Mouse (Mus musculus) hindbrain, embryonic 16.5 days (tissue): ENCODE measurements around the gene Tacc2. TPM values are rescaled to one million over a fixed set of nuclear protein-coding genes. Genes with fewer than 3 reads are reported as not detected.

ENCODE experiments used
- ATAC-seq: fragments of 200-750 bp; cut with Nextera tagmentation; 2 replicates; pipeline ENCODE4 v1.8.0; 2017; ENCODE audit warnings: moderate TSS enrichment, moderate library complexity
- H3K27ac ChIP-seq: fragments of 300-500 bp; sonication (generic); 2 replicates; pipeline ENCODE4 v1.5.1; 2014; ENCODE audit warnings: low read depth, mild to moderate bottlenecking, control low read depth, low read length, moderate library complexity
- H3K27me3 ChIP-seq: fragments of 300-500 bp; sonication (generic); replicated peaks from 2 replicates; pipeline ENCODE4 v1.6.1; 2014; ENCODE audit warnings: low read length; ENCODE audit not compliant: control insufficient read depth, insufficient read depth
- H3K36me3 ChIP-seq: fragments of 300-500 bp; sonication (generic); 2 replicates; pipeline ENCODE4 v1.6.1; 2014; ENCODE audit warnings: mild to moderate bottlenecking, low read length, moderate library complexity, mixed read lengths; ENCODE audit not compliant: control insufficient read depth, insufficient read depth
- H3K4me1 ChIP-seq: fragments of 300-500 bp; sonication (generic); 2 replicates; pipeline ENCODE4 v1.6.1; 2014; ENCODE audit warnings: low read depth, low read length; ENCODE audit not compliant: control insufficient read depth, insufficient read depth
- H3K4me2 ChIP-seq: fragments of 300-500 bp; sonication (generic); 2 replicates; pipeline ENCODE4 v1.6.1; 2014; ENCODE audit warnings: mild to moderate bottlenecking, low read length, control low read depth, moderate library complexity
- H3K4me3 ChIP-seq: fragments of 300-500 bp; sonication (generic); 2 replicates; pipeline ENCODE4 v1.5.1; 2014; ENCODE audit warnings: mild to moderate bottlenecking, low read length, control low read depth, moderate library complexity
- H3K9ac ChIP-seq: fragments of 300-500 bp; sonication (generic); 2 replicates; pipeline ENCODE4 v1.6.1; 2014; ENCODE audit warnings: low read depth, mild to moderate bottlenecking, control low read depth, low read length, moderate library complexity
- H3K9me3 ChIP-seq: fragments of 300-500 bp; sonication (generic); 2 replicates; pipeline ENCODE4 v1.6.1; 2014; ENCODE audit warnings: mild to moderate bottlenecking, low read length, moderate library complexity; ENCODE audit not compliant: control insufficient read depth
- WGBS: fragments of 180-500 bp; shearing (Covaris S2); extraction: QIAGEN DNeasy Blood & Tissue Kit; methylation state at CpG from one replicate; pipeline ENCODE4 v1.1.7; 2014; 5-methylcytosine and 5-hydroxymethylcytosine counted together
- polyA plus RNA-seq: library from polyadenylated mRNA; unstranded; fragments of >200 nt; fragmentation: Nextera tagmentation; extraction: Ambion mirVana; gene quantifications from 2 replicates; pipeline ENCODE4 v1.2.1, GENCODE M21; 2015

The Tacc2 gene
- polyA plus RNA-seq, 1 experiment from 2014 or later: 49.7 TPM

DNA sequence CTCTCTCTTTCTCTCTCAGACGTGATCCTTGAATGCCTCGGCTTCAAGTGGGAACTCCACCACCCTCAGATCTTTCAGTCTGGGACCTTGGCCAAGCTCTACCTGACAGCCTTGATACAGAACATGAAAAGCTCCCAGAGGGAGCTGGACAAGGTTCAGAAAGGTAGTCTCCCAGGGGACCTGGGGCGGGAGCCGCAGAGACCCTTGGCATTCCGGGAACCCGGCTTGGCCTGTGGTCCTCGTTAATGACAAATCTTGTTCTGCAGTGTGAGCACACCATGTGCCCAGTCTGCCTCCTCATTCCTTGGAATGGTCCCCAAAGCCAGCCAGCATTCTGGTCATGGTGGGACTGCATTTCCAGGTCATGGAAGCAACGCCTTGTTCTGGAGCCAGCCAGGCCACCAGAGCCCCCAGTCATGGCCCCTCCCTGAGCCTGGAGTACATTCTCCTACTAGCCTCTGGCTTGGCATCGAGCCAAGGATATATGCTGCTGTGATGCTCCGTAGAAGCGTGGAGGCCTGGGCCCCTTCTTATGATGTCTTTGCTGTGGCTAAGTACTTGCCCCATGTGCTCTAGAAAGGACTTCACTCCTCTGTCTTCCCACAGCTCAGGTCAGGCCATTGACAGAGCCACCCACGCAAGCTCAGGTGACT lies 208.8 kb downstream of the Tacc2 start:
- no peaks in the 10 kb centered on the region for H3K27me3 ChIP-seq
- no peaks in the 10 kb centered on the region for H3K36me3 ChIP-seq
- H3K4me3 ChIP-seq: no peak overlapping the region
- no peaks in the 10 kb centered on the region for H3K4me1 ChIP-seq
- H3K27ac ChIP-seq: no peak overlapping the region
- H3K9ac ChIP-seq: no peak overlapping the region
- no peaks in the 10 kb centered on the region for H3K9me3 ChIP-seq
- no peak for ATAC-seq
- WGBS: 68% methylated on average over 12 of the region's 12 CpGs
- H3K4me2 ChIP-seq: no peak overlapping the region

- Histone ChIP-seq H3K4me2 (no peak overlapping the region), H3K9me3 (no peaks in the 10 kb centered on the region), H3K9ac (no peak overlapping the region), H3K4me3 (no peak overlapping the region), H3K36me3 (no peaks in the 10 kb centered on the region), H3K27me3 (no peaks in the 10 kb centered on the region), H3K27ac (no peak overlapping the region), H3K4me1 (no peaks in the 10 kb centered on the region)
- no peak for ATAC-seq
- 81% methylated on average over 5 of the region's 5 CpGs for WGBS
Measured at GRCm38 (mm10) chr7:130786708-130787107, 209.5 kb downstream of the Tacc2 start.

DNA sequence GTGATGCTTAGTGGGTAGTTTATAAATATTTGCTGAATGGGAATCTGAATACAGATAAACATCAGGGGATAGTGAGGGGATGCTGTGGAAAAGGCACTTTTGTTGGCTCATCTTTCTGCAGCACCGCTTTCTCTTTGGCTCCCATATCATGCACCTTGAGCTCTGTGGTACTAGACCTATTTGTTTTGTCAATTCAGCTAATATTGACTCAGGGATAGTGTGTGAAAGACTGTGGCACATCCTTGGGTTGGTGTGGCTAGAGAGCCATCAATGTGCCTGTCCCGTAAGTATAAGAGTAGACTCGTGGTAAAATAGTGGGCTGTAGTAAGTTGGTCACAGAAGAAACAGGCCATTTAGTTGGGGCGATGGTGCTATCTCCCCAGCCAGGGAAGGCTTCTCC lies 210.3 kb downstream of the Tacc2 start:
- Histone ChIP-seq H3K9me3 (no peaks in the 10 kb centered on the region), H3K27ac (no peak overlapping the region), H3K27me3 (no peaks in the 10 kb centered on the region), H3K4me2 (no peak overlapping the region), H3K4me1 (no peaks in the 10 kb centered on the region), H3K36me3 (no peaks in the 10 kb centered on the region), H3K4me3 (no peak overlapping the region), H3K9ac (no peak overlapping the region)
- no peak for ATAC-seq
- WGBS: 96% methylated on average over 4 of the region's 4 CpGs

DNA sequence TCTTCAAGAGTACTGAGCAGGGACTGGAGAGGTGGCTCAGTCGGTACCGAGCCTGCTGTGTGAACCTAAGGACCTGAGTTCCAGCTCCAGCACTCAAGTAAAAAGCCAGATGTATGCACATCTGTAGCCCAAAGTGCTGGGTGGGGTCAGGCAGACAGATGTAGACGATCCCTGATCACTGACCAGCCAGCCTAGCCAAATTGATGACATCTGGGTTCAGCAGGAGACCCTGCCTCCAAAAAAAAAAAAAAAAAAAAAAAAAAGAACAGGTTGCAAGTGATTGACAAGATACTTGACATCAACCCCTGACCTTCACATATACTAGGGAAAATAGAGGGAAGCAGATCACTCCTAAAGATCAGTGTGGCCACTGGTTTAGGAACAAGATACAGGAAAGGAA lies 211.7 kb downstream of the Tacc2 start:
- H3K4me3 ChIP-seq: no peak overlapping the region
- no peak overlapping the region for H3K4me2 ChIP-seq
- H3K9ac ChIP-seq: no peak overlapping the region
- no peaks in the 10 kb centered on the region for H3K27me3 ChIP-seq
- no peak overlapping the region for H3K27ac ChIP-seq
- ATAC-seq: no peak
- WGBS: 90% methylated on average over 3 of the region's 3 CpGs
- H3K4me1 ChIP-seq: no peaks in the 10 kb centered on the region
- no peaks in the 10 kb centered on the region for H3K9me3 ChIP-seq
- H3K36me3 ChIP-seq: no peaks in the 10 kb centered on the region

- ATAC-seq: no peak
- 76% methylated on average over 7 of the region's 7 CpGs for WGBS
- H3K4me1 ChIP-seq: no peaks in the 10 kb centered on the region
Measured at GRCm38 (mm10) chr7:130789456-130789855, 212.2 kb downstream of the Tacc2 start.

DNA sequence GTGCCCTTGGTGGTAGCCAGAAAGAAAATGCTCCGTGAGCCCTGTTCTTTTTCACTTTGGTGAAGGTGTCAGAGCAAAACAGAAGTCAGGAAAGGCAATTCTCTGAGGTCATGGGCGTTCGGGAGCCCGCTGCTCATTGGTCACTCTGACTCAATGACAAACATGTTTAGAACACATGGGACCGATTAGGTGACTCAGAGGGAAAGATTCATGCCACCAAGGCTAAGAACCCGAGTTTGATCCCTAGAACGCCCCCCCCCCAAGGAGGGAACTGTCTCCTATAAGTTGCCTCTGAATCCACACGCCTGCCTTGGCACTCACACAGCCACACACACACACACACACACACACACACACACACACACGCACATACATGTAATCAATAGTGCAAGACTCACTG lies 216.4 kb downstream of the Tacc2 start:
- Histone ChIP-seq H3K36me3 (no peaks in the 10 kb centered on the region), H3K9me3 (no peaks in the 10 kb centered on the region), H3K27ac (no peak overlapping the region), H3K4me3 (no peak overlapping the region), H3K9ac (no peak overlapping the region), H3K4me1 (no peaks in the 10 kb centered on the region), H3K27me3 (no peaks in the 10 kb centered on the region), H3K4me2 (no peak overlapping the region)
- ATAC-seq: no peak
- 87% methylated on average over 9 of the region's 9 CpGs for WGBS

More at GRCm38 (mm10) chr7:130789456-130789855, 212.2 kb downstream of the Tacc2 start:
- Histone ChIP-seq H3K4me3 (no peak overlapping the region), H3K9me3 (no peaks in the 10 kb centered on the region), H3K36me3 (no peaks in the 10 kb centered on the region), H3K4me2 (no peak overlapping the region), H3K9ac (no peak overlapping the region), H3K27ac (no peak overlapping the region), H3K27me3 (no peaks in the 10 kb centered on the region)

GRCm38 (mm10) chr7:130796786-130797185 lies 219.5 kb downstream of the Tacc2 start:
- Histone ChIP-seq H3K27me3 (no peaks in the 10 kb centered on the region), H3K4me1 (no peaks in the 10 kb centered on the region), H3K9ac (no peak overlapping the region), H3K4me2 (no peak overlapping the region), H3K36me3 (no peaks in the 10 kb centered on the region), H3K27ac (no peak overlapping the region), H3K9me3 (no peaks in the 10 kb centered on the region), H3K4me3 (no peak overlapping the region)
- 77% methylated on average over 8 of the region's 8 CpGs for WGBS
- ATAC-seq: no peak

DNA sequence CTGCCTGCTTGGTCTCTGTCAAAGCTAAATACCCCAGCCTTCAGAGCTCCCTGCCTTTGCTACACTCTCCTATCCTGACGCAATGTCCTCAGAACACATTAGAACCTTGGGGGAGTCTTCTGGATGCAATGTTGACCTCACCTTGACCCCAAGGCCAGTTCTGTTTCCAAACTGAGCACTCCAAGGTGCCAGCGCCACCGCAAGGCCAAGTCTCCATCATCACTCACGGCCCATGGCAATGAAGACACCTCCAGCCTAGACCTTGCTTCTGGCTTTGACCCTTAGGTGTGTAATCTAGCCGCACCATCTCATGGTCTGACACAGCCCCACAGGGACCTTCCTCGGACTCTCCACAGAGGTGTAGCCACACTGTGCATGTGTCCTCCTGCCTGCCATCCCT lies 220.3 kb downstream of the Tacc2 start:
- no peak overlapping the region for H3K4me2 ChIP-seq
- H3K9me3 ChIP-seq: no peaks in the 10 kb centered on the region
- no peak overlapping the region for H3K9ac ChIP-seq
- 95% methylated on average over 6 of the region's 6 CpGs for WGBS
- no peaks in the 10 kb centered on the region for H3K27me3 ChIP-seq
- no peak overlapping the region for H3K27ac ChIP-seq
- no peak overlapping the region for H3K4me3 ChIP-seq
- no peak for ATAC-seq
- no peaks in the 10 kb centered on the region for H3K4me1 ChIP-seq
- no peaks in the 10 kb centered on the region for H3K36me3 ChIP-seq

GRCm38 (mm10) chr7:130799418-130799817 lies 222.2 kb downstream of the Tacc2 start:
- Histone ChIP-seq H3K27me3 (no peaks in the 10 kb centered on the region), H3K36me3 (no peaks in the 10 kb centered on the region), H3K9ac (no peak overlapping the region), H3K4me2 (no peak overlapping the region), H3K27ac (no peak overlapping the region), H3K4me1 (no peaks in the 10 kb centered on the region), H3K9me3 (no peaks in the 10 kb centered on the region), H3K4me3 (no peak overlapping the region)
- no peak for ATAC-seq
- WGBS: 85% methylated on average over 10 of the region's 10 CpGs

- no peaks in the 10 kb centered on the region for H3K36me3 ChIP-seq
- no peak overlapping the region for H3K4me3 ChIP-seq
- 81% methylated on average over 4 of the region's 4 CpGs for WGBS
Measured at GRCm38 (mm10) chr7:130800681-130801080, 223.4 kb downstream of the Tacc2 start.

More at GRCm38 (mm10) chr7:130800681-130801080, 223.4 kb downstream of the Tacc2 start:
- no peak overlapping the region for H3K4me2 ChIP-seq
- no peaks in the 10 kb centered on the region for H3K27me3 ChIP-seq
- ATAC-seq: no peak
- H3K4me1 ChIP-seq: no peaks in the 10 kb centered on the region
- H3K9ac ChIP-seq: no peak overlapping the region
- H3K9me3 ChIP-seq: no peaks in the 10 kb centered on the region
- no peak overlapping the region for H3K27ac ChIP-seq
